Mouse (Mus musculus): ENCODE data around the gene H2-DMb1.
"Not testable (repeated sequence)": the region's sequence is repeated elsewhere in the genome, so short reads cannot be mapped to it uniquely, and the experiment has no call there.

The H2-DMb1 gene

GRCm38 (mm10) chr17:34144221-34144620 is 8.7 kb upstream of the H2-DMb1 start:
- DNase-seq (ENCODE audit: low spot score in 2 of 2) = not testable (repeated sequence)

- DNase-seq (ENCODE audit: low spot score in 2 of 2) = no peak
Observed at GRCm38 (mm10) chr17:34144960-34145371, 7.9 kb upstream of the H2-DMb1 start.

DNA sequence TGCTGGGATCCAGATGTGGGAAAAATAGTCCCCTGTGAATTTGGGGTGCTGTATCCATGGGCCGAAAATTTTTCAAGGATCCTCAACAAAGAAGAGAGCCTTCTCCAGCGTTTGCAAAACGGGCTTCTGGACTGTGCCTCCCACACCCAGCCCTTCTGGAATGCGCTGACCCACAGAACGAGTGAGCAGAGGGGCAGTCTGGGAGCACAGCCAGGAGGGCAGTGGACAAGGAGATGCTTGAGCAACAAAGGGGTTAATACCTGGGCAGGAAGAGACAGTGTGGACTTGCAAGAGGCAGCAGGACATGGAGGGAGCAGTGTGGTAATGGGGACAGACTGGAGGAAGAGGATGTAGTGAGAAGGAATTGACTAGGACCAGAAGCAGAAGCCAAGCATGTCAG is 2.7 kb downstream of the H2-DMb1 start:
- DNase-seq (ENCODE audit: low spot score in 2 of 2) = no peak

DNA sequence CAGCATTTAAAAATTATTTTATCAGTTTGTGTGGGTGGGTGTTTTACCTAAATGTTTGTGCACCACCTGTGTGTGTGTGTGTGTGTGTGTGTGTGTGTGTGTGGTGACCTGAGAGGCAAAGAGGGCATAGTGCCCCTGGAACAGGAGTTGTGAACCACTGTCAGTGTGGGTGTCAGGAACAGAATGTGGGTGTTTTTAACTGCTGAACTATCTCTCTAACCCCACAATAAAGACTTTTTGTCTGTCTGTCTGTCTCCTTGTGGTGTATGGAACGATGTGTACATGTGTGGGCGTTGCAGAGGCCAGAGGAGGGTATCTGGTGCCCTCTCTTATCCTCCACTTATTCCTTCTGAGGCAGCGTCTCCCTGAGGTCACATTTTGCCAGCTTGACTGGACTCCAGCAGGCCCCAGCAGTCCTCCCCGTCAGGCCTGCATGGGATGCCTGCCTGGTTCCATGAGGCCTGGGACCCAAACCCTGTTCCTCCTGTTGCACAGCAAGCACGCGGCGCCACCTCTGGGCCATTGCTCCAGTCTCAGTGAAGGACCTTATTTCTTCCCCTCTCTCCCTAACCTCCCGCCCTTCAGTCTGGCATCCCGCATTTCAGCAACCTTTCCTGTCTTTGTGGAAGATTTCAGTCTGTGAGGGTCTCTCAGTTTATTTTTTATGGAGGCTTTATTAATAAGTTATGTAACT is 11.5 kb downstream of the H2-DMb1 start:
- no peak for DNase-seq (ENCODE audit: low spot score in 2 of 2)

DNA sequence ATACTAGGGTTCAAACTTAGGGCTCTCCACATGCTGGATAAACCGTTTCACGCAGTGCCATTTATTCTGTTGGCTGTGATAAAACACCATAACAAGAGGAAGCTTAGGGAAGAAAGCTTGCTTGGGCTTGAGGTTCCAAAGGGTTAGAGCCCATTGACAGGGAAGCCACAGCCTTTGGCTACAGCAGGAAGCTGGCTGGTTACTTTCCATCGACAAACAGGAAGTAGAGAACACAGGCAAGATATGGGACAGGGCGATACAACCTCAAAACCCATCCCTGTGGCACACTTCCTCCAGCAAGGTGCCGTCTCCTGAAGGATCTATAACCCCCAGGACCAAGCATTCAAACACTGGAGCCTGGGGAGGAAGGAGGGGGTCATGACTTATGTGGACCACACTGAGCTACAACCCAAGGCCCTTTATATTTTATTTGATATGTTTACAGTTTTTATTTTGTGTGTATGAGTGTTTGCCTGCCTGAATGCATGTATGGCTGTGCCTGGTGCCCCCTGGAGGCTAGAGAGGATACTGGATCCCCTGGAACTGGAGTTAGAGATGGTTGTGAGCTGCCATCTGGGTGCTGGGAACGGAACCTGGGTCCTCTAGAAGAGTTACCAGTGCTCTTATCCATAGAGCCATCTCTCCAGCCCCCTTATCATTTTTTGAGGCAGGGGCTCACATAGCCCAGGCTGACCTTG is 12.3 kb downstream of the H2-DMb1 start:
- no peak for DNase-seq (ENCODE audit: low spot score in 2 of 2)

DNA sequence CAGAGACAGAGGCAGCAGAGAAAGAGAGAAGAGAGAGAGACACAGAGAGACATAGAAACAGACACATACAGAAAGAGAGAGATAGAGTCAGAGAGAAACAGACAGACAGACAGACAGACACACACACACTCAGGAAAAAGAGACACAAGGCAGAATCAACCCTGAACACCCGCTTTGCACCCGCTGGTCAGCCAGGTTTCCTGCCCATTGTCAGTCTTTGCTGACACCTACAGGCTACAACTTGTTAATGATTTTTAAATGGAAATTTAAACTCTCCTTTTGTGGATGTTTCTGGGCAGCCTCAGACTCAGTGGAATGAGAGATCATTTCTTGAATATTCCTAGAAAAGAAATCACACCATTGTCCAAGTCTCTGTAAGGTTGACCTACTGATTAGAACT is 16.4 kb downstream of the H2-DMb1 start:
- DNase-seq (ENCODE audit: low spot score in 2 of 2) = peak in 1 of 2 experiments; percentile 26

GRCm38 (mm10) chr17:34170487-34170876 is 17.6 kb downstream of the H2-DMb1 start:
- no peak for DNase-seq (ENCODE audit: low spot score in 2 of 2)

- DNase-seq (ENCODE audit: low spot score in 2 of 2) = peak; percentile 13 to 87
Observed at GRCm38 (mm10) chr17:34170877-34171498, 18.1 kb downstream of the H2-DMb1 start.

- DNase-seq (ENCODE audit: low spot score in 2 of 2) = no peak
Observed at GRCm38 (mm10) chr17:34172528-34172927, 19.7 kb downstream of the H2-DMb1 start.

DNA sequence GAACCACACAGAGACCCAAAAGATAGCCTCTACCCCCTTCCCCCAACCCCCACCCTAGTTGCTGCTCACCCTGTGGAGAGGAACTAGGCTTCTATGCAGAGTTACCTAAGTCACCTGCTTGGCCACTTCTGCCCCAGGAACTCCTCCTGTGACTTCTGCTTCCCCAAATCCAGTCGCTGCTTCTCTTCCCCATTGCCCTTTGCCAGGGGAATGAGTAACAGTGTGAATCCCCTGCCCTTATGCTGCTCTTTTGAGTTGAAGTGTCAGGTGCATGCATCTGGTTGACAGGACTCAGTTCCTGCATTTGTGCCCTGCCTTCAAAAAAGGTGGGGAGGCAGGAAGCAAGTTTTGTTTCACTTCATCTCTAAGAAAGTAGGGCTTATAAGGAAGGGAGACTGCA is 21.2 kb downstream of the H2-DMb1 start:
- DNase-seq (ENCODE audit: low spot score in 2 of 2) = no peak

- DNase-seq (ENCODE audit: low spot score in 2 of 2) = no peak
Observed at GRCm38 (mm10) chr17:34177179-34177578, 24.3 kb downstream of the H2-DMb1 start.

GRCm38 (mm10) chr17:34179019-34179418 is 26.1 kb downstream of the H2-DMb1 start:
- DNase-seq (ENCODE audit: low spot score in 2 of 2) = no peak

DNA sequence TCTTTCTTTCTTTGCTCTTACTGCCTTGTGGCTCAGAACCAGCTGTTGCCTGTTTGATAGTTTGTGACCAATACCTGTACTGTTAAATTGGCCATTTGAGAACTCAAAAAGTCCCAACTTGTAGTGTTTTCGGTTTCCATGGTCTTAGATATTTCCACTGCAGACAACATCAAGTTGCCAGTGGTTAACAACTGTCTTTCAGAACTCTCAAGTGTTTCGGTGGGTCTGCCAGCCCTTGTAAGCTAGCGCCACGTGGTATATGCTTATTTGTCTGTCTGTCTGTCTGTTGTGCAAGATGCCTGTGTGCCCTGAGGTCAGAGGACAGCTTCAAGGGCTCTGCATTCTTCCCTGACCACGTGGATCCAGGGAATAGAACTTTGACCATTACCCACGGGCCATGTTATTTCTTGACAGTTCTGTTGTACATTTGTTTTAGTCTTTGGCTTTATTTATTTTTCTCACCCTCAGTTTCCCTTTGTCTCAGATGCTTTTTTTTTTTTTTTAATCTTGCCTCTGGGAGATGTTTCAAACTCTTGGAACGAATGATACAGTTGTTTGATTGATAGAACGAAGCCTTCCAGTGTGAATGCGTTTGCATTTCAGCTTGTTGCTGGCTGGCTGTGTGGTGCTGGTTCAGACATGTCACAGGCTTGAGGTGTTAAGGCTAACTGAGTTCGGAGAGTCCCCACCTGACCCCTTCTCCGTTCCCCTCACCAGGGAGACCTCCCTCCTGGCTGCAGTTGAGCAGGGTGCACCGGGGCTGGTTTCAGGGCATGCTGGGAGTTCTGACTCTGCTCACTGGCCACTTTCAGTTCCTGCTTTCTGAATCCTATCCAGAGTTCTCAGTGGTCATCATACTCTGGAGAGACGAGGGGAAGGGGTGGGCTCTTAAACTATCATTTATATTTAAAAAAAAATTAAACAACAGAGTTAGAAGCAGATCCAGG is 27.3 kb downstream of the H2-DMb1 start:
- no peak for DNase-seq (ENCODE audit: low spot score in 2 of 2)

- DNase-seq (ENCODE audit: low spot score in 2 of 2) = no peak
Observed at GRCm38 (mm10) chr17:34183564-34184219, 30.8 kb downstream of the H2-DMb1 start.

DNA sequence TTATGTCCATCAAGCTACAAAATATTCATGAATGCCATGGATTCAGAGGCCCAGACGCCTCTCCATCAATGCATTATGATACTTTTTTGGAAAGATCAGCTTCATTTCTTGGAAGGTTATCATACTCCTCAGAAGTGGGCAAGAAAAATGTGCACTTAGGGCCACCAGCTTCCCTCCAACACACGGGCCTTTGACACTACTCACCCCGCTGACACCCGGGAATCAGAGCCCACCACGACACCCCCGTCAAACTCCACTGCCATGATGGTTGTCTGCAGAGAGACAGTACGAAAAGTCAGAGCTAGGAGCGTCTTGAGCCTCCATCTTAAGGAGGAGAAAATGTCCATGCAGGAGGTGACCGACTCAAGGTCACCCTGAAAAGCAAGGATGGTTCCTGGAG is 32.7 kb downstream of the H2-DMb1 start:
- no peak for DNase-seq (ENCODE audit: low spot score in 2 of 2)

GRCm38 (mm10) chr17:34186885-34187260 is 34.0 kb downstream of the H2-DMb1 start:
- no peak for DNase-seq (ENCODE audit: low spot score in 2 of 2)

DNA sequence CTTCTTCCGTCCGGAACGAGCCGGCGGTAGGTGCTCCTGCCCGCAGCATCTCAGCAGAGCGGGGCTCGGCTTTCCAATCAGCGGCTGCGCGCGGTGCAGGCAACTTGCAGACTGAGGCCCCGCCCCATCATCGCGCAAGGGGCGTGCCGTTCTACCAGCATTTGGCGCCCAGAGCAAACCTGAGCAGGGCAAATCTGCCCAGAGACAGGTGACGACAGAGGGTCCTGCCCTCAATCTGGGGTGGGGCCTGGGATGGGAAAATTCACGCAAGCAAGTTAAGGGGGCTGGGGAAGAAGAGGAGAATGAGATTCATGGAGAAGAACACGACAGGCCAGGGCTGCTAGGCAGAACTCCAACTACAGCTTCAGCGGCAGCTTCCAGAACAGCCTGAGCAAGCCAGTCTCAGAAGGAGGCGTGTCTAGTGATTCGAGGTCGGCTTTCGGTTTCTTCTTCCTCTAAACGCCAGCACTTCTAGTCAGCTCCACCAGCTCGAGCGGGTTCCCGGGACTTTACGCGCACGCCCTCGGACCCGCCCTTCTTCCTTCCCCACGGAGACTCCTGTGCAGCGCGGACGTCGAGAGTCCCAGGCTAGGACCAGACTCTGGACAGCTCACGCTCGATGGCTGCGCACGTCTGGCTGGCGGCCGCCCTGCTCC is 34.5 kb downstream of the H2-DMb1 start, which contains the start of the genes Tap1 and Psmb9:
Gene Tap1 (plus strand): TSS at position 293 of the 656 bp plus-strand sequence.
Gene Psmb9 (minus strand): TSS at position 504 of the 656 bp plus-strand sequence.
- DNase-seq (ENCODE audit: low spot score in 2 of 2) = peak; percentile 83 to 97

- no peak for DNase-seq (ENCODE audit: low spot score in 2 of 2)
Observed at GRCm38 (mm10) chr17:34188010-34188409, 35.1 kb downstream of the H2-DMb1 start.

DNA sequence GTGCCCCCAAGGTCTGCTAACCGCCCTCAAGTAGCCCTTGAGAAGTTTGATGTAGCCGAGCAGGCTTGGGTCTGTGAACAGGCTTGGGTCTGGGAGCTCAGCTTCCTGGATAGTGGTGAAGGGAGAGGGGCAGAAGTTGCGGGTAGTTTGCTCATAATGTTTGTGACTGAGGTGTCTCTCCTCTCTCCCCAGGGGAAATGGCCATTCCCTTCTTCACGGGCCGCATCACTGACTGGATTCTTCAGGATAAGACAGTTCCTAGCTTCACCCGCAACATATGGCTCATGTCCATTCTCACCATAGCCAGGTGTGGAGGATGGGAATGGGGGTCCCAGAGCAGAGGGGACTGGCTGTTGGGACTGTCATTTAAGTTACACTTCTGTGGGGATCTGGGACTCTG is 36.1 kb downstream of the H2-DMb1 start:
- no peak for DNase-seq (ENCODE audit: low spot score in 2 of 2)

DNA sequence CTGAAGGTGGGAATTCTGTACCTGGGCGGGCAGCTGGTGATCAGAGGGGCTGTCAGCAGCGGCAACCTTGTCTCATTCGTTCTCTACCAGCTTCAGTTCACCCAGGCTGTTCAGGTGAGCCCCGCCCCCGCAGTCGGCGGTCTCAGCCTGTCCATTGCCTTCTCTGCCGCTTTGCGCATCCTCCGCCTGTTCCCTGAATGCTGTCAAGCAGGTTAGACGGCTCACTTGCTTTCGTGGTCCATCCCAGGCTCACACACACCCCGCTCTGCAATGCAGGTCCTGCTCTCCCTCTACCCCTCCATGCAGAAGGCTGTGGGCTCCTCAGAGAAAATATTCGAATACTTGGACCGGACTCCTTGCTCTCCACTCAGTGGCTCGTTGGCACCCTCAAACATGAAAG is 40.0 kb downstream of the H2-DMb1 start:
- no peak for DNase-seq (ENCODE audit: low spot score in 2 of 2)

GRCm38 (mm10) chr17:34193468-34193867 is 40.6 kb downstream of the H2-DMb1 start:
- DNase-seq (ENCODE audit: low spot score in 2 of 2) = no peak
